ENCODE assay signal across 8 mouse cellular contexts in genomic region chr7:27607580-27607979, GRCm38 (mm10). TPM values are rescaled to one million over a fixed set of nuclear protein-coding genes. Genes with fewer than 3 reads are reported as not detected.
DNase-seq lines count a peak whose midpoint lies in the region; ATAC-seq lines count a peak whose summit lies in the region.

No protein-coding gene starts in this region.

- no peak for ATAC-seq in forebrain, embryonic 15.5 days (replicated peaks)
- ATAC-seq in forebrain, embryonic 11.5 days (replicated peaks; ENCODE audit: low FRiP score), result no peak
- ATAC-seq in hindbrain, embryonic 12.5 days (ENCODE audit: low FRiP score), result peak; percentile 44; the same call in 1 of the 2 replicates
- ATAC-seq in liver, embryonic 13.5 days (ENCODE audit: low read depth), result no peak

- H3K27ac ChIP-seq in forebrain, embryonic 15.5 days (replicated peaks), result peak overlapping the region; percentile 36; the same call in 1 of the 2 replicates
- no peak overlapping the region for H3K27ac ChIP-seq in forebrain, embryonic 11.5 days (ENCODE audit: low read depth, low read length)
- peak overlapping the region; percentile 64 for H3K27ac ChIP-seq in hindbrain, embryonic 12.5 days
- H3K27ac ChIP-seq in liver, embryonic 13.5 days, result no peak overlapping the region

- no peak overlapping the region for H3K4me3 ChIP-seq in forebrain, embryonic 15.5 days
- H3K4me3 ChIP-seq in forebrain, embryonic 11.5 days (ENCODE audit: low read depth, low read length), result no peak overlapping the region
- no peak overlapping the region for H3K4me3 ChIP-seq in hindbrain, embryonic 12.5 days
- H3K4me3 ChIP-seq in liver, embryonic 13.5 days (replicated peaks), result no peak overlapping the region

- H3K27me3 ChIP-seq in forebrain, embryonic 15.5 days, result no peaks in the 10 kb centered on the region
- no peaks in the 10 kb centered on the region for H3K27me3 ChIP-seq in forebrain, embryonic 11.5 days (ENCODE audit: control insufficient read depth, insufficient read depth, low read length)
- H3K27me3 ChIP-seq in hindbrain, embryonic 12.5 days, result no peaks in the 10 kb centered on the region
- H3K27me3 ChIP-seq in liver, embryonic 13.5 days, result no peaks in the 10 kb centered on the region

- no peak overlapping the region for H3K9ac ChIP-seq in forebrain, embryonic 15.5 days (replicated peaks)
- H3K9ac ChIP-seq in forebrain, embryonic 11.5 days (ENCODE audit: low read length), result no peak overlapping the region
- H3K9ac ChIP-seq in hindbrain, embryonic 12.5 days, result peak overlapping the region; percentile 28
- H3K9ac ChIP-seq in liver, embryonic 13.5 days, result 0 out of 2 replicates have a peak overlapping the region, but pooled peaks have one; percentile 3

- no peak for DNase-seq in forebrain, embryonic 11.5 days (ENCODE audit: low spot score)
- DNase-seq in adrenal gland, postnatal 36 days, result peak; percentile 71 to 81
- DNase-seq in gastrocnemius, adult 8-10 months (ENCODE audit: low spot score in 2 of 2), result peak; percentile 87 to 95
- DNase-seq in liver, embryonic 13.5 days, result no peak
- DNase-seq in skeletal muscle tissue, adult 2 months (ENCODE audit: low read depth, low spot score), result peak; percentile 96
- DNase-seq in urinary bladder, adult 2 months (ENCODE audit: low spot score), result no peak

- peaks cover 50% of the 10 kb centered on the region for H3K4me1 ChIP-seq in forebrain, embryonic 15.5 days
- H3K4me1 ChIP-seq in forebrain, embryonic 11.5 days (replicated peaks; ENCODE audit: control insufficient read depth, insufficient read depth, low read length), result no peaks in the 10 kb centered on the region
- peaks cover 44% of the 10 kb centered on the region for H3K4me1 ChIP-seq in hindbrain, embryonic 12.5 days
- peaks cover 70% of the 10 kb centered on the region for H3K4me1 ChIP-seq in liver, embryonic 13.5 days (replicated peaks)

- H3K36me3 ChIP-seq in forebrain, embryonic 15.5 days, result peaks cover 19% of the 10 kb centered on the region
- no peaks in the 10 kb centered on the region; the same call in 1 of the 2 replicates for H3K36me3 ChIP-seq in forebrain, embryonic 11.5 days (ENCODE audit: control insufficient read depth, insufficient read depth, low read length)
- H3K36me3 ChIP-seq in hindbrain, embryonic 12.5 days, result peaks cover 22% of the 10 kb centered on the region
- peaks cover 41% of the 10 kb centered on the region for H3K36me3 ChIP-seq in liver, embryonic 13.5 days

- no peaks in the 10 kb centered on the region for H3K9me3 ChIP-seq in forebrain, embryonic 15.5 days
- no peaks in the 10 kb centered on the region for H3K9me3 ChIP-seq in forebrain, embryonic 11.5 days (ENCODE audit: control insufficient read depth, low read length)
- no peaks in the 10 kb centered on the region for H3K9me3 ChIP-seq in hindbrain, embryonic 12.5 days (replicated peaks)
- no peaks in the 10 kb centered on the region for H3K9me3 ChIP-seq in liver, embryonic 13.5 days (replicated peaks)

- no peak overlapping the region for H3K4me2 ChIP-seq in forebrain, embryonic 15.5 days (replicated peaks)
- H3K4me2 ChIP-seq in forebrain, embryonic 11.5 days (ENCODE audit: low read depth, low read length, severe bottlenecking), result no peak overlapping the region
- no peak overlapping the region for H3K4me2 ChIP-seq in hindbrain, embryonic 12.5 days (replicated peaks)
- H3K4me2 ChIP-seq in liver, embryonic 13.5 days, result no peak overlapping the region

- 66% methylated on average over 5 of the region's 5 CpGs for WGBS in forebrain, embryonic 15.5 days
- 92% methylated on average over 5 of the region's 5 CpGs for WGBS in forebrain, embryonic 11.5 days
- 37% methylated on average over 5 of the region's 5 CpGs for WGBS in hindbrain, embryonic 12.5 days
- 79% methylated on average over 5 of the region's 5 CpGs for WGBS in liver, embryonic 13.5 days (ENCODE audit: insufficient replicate concordance)

RNA-seq across cellular contexts. Expression of gene Akt2, which starts 16.2 kb away (rescaled TPM):
- polyA plus RNA-seq in forebrain, embryonic 15.5 days (2015; fragmentation: Nextera tagmentation; extraction: Ambion mirVana), result 94.2 and 97.1 TPM in 2 replicates
- 72.3 and 75.2 TPM in 2 replicates for polyA plus RNA-seq in forebrain, embryonic 11.5 days (2014; fragmentation: Nextera tagmentation; extraction: Ambion mirVana)
- 100 to 1,000 TPM; 201 to 243 TPM for total RNA-seq in adrenal gland, postnatal 36 days (2021)
- total RNA-seq in gastrocnemius, adult 8-10 months (2022), result 100 to 1,000 TPM; 178 to 228 (median 207) TPM
- polyA plus RNA-seq in hindbrain, embryonic 12.5 days (2016; fragmentation: Nextera tagmentation; extraction: Ambion mirVana), result 85.0 and 90.5 TPM in 2 replicates
- polyA plus RNA-seq in liver, embryonic 13.5 days (2015; fragmentation: Nextera tagmentation; extraction: Ambion mirVana), result 29.6 and 32.3 TPM in 2 replicates
- 78.4 and 96.7 TPM in 2 replicates for polyA plus RNA-seq in urinary bladder, adult 2 months (2012; rRNA removed)

RNA-seq across cellular contexts. Expression of gene Ttc9b, which starts 46.1 kb away (rescaled TPM):
- 64.1 and 66.2 TPM in 2 replicates for polyA plus RNA-seq in forebrain, embryonic 15.5 days (2015; fragmentation: Nextera tagmentation; extraction: Ambion mirVana)
- polyA plus RNA-seq in forebrain, embryonic 11.5 days (2014; fragmentation: Nextera tagmentation; extraction: Ambion mirVana), result 12.6 and 13.9 TPM in 2 replicates
- total RNA-seq in adrenal gland, postnatal 36 days (2021), result under 1 TPM in 1 of 2 experiments, not detected in 1; 0.13 TPM
- total RNA-seq in gastrocnemius, adult 8-10 months (2022), result not detected
- polyA plus RNA-seq in hindbrain, embryonic 12.5 days (2016; fragmentation: Nextera tagmentation; extraction: Ambion mirVana), result 19.7 and 20.4 TPM in 2 replicates
- 0.05 TPM in 1 of 2 replicates, not detected in the other for polyA plus RNA-seq in liver, embryonic 13.5 days (2015; fragmentation: Nextera tagmentation; extraction: Ambion mirVana)
- polyA plus RNA-seq in urinary bladder, adult 2 months (2012; rRNA removed), result 0.04 TPM in 1 of 2 replicates, not detected in the other

RNA-seq across cellular contexts. Expression of gene 2310022A10Rik, which starts 54.5 kb away (rescaled TPM):
- polyA plus RNA-seq in forebrain, embryonic 15.5 days (2015; fragmentation: Nextera tagmentation; extraction: Ambion mirVana), result 36.9 and 38.9 TPM in 2 replicates
- polyA plus RNA-seq in forebrain, embryonic 11.5 days (2014; fragmentation: Nextera tagmentation; extraction: Ambion mirVana), result 34.0 and 34.1 TPM in 2 replicates
- total RNA-seq in adrenal gland, postnatal 36 days (2021), result 10 to 100 TPM; 15.0 to 15.8 TPM
- 100 to 1,000 TPM; 118 to 123 (median 121) TPM for total RNA-seq in gastrocnemius, adult 8-10 months (2022)
- polyA plus RNA-seq in hindbrain, embryonic 12.5 days (2016; fragmentation: Nextera tagmentation; extraction: Ambion mirVana), result 35.0 and 35.4 TPM in 2 replicates
- polyA plus RNA-seq in liver, embryonic 13.5 days (2015; fragmentation: Nextera tagmentation; extraction: Ambion mirVana), result 19.7 and 22.8 TPM in 2 replicates
- polyA plus RNA-seq in urinary bladder, adult 2 months (2012; rRNA removed), result 16.7 and 17.1 TPM in 2 replicates

RNA-seq across cellular contexts. Expression of gene Pld3, which starts 54.6 kb away (rescaled TPM):
- polyA plus RNA-seq in forebrain, embryonic 15.5 days (2015; fragmentation: Nextera tagmentation; extraction: Ambion mirVana), result 95.7 and 106 TPM in 2 replicates
- polyA plus RNA-seq in forebrain, embryonic 11.5 days (2014; fragmentation: Nextera tagmentation; extraction: Ambion mirVana), result 52.1 and 56.4 TPM in 2 replicates
- total RNA-seq in adrenal gland, postnatal 36 days (2021), result 100 to 1,000 TPM; 106 to 146 TPM
- 10 to 100 TPM; 14.0 to 15.3 (median 14.9) TPM for total RNA-seq in gastrocnemius, adult 8-10 months (2022)
- polyA plus RNA-seq in hindbrain, embryonic 12.5 days (2016; fragmentation: Nextera tagmentation; extraction: Ambion mirVana), result 93.9 and 104 TPM in 2 replicates
- 53.8 and 58.5 TPM in 2 replicates for polyA plus RNA-seq in liver, embryonic 13.5 days (2015; fragmentation: Nextera tagmentation; extraction: Ambion mirVana)
- 85.8 and 97.5 TPM in 2 replicates for polyA plus RNA-seq in urinary bladder, adult 2 months (2012; rRNA removed)

Comparison
In these comparisons a context has a peak if more than half of its experiments do, and no peak if none do; other contexts are left out.
1. H3K27ac ChIP-seq: peak in forebrain, embryonic 15.5 days (single experiment) and hindbrain, embryonic 12.5 days (single experiment); none in forebrain, embryonic 11.5 days (single experiment) and liver, embryonic 13.5 days (single experiment).
2. H3K9ac ChIP-seq: peak in hindbrain, embryonic 12.5 days (single experiment) and liver, embryonic 13.5 days (single experiment); none in forebrain, embryonic 15.5 days (single experiment) and forebrain, embryonic 11.5 days (single experiment).
3. DNase-seq: peak in adrenal gland, postnatal 36 days (2 of 2), gastrocnemius, adult 8-10 months (2 of 2) and skeletal muscle tissue, adult 2 months (single experiment); none in forebrain, embryonic 11.5 days (single experiment), liver, embryonic 13.5 days (single experiment) and urinary bladder, adult 2 months (single experiment).
4. RNA of gene Ttc9b, which starts 46.1 kb away (polyA plus RNA-seq): 64.1 to 66.2 TPM in forebrain, embryonic 15.5 days, 19.7 to 20.4 TPM in hindbrain, embryonic 12.5 days and 12.6 to 13.9 TPM in forebrain, embryonic 11.5 days; 0.05 TPM in liver, embryonic 13.5 days and 0.04 TPM in urinary bladder, adult 2 months; every median in the first group is over 10 times any median in the second.